In the genomic region with DNA sequence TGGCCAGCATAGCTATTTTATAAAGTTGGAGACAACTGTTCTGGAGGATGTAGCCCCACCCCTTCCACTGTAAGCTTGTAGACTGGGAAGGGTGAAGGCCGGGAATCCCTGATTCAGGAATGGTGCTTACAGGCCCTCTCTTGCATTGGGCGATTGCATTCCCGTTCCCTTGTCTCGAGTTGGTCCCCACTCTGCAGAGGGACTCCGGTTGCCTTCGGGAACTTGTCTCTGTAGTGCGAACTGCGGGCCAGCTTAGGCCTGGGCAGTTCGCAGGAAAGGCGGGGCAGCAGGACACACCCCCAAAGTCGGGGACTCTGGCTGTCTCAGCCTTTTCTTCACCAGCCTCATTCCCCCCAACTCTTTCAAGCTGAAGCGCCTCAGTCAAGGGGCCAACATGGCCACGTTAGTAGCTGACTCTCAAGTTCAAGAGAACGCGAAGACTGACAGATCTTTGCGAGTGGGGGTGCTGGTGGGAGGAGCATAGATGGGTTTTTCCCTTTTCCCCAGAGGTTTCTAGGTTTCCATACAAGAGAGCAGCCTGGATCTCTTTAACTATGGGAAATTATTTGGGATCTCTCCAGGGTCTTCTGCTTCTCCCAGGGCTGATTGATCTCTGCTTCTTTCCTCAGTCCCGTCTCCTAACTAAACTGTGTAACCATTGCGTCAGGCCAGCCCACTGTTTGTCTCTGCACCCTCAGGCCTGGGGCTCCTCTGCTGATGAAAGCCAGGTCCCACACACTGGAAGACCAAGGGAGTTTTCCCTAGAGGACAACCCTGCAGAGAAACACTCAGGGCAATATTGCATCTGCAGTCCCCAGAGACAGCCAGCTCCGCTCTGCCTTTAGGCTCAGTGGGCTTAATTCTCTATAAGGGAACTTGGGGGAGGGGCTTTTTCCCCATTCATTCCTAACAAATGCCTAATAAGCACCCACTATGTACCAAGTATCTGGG, we compare ENCODE assay signal across 7 mouse cellular contexts. TPM values are rescaled to one million over a fixed set of nuclear protein-coding genes. Genes with fewer than 3 reads are reported as not detected.
DNase-seq lines count a peak whose midpoint lies in the region; ATAC-seq and TF ChIP-seq lines count a peak whose summit lies in the region.

No protein-coding gene starts in this region.

- no peak for DNase-seq in hindbrain, embryonic 10.5 days (ENCODE audit: low spot score)
- peak; percentile 76 for DNase-seq in testis, postnatal 10 days (ENCODE audit: low spot score)

- peaks cover 72% of the 10 kb centered on the region for H3K4me1 ChIP-seq in E14TG2a.4 (replicated peaks; ENCODE audit: low read depth, low read length)
- peaks cover 10% of the 10 kb centered on the region; the same call in 1 of the 2 replicates for H3K4me1 ChIP-seq in embryonic fibroblast, embryonic 13.5 days (ENCODE audit: control insufficient read depth, insufficient read depth, low read length)
- H3K4me1 ChIP-seq in hindbrain, embryonic 10.5 days (replicated peaks), result peaks cover 65% of the 10 kb centered on the region
- H3K4me1 ChIP-seq in limb, embryonic 15.5 days, result peaks cover 45% of the 10 kb centered on the region
- H3K4me1 ChIP-seq in midbrain, embryonic 13.5 days (replicated peaks), result peaks cover 56% of the 10 kb centered on the region

- peak overlapping the region; percentile 58 for H3K4me2 ChIP-seq in limb, embryonic 15.5 days
- peak overlapping the region; percentile 86 for H3K4me2 ChIP-seq in midbrain, embryonic 13.5 days (replicated peaks)

- ATAC-seq in activated CD4-positive, CD25-positive, alpha-beta regulatory T cell, adult 4 months, result peak; percentile 11
- ATAC-seq in limb, embryonic 15.5 days (ENCODE audit: insufficient number of reproducible peaks, low FRiP score, low TSS enrichment, low read depth), result peak; percentile 56
- ATAC-seq in midbrain, embryonic 13.5 days, result peak; percentile 61

- H3K27ac ChIP-seq in embryonic fibroblast, embryonic 13.5 days (ENCODE audit: insufficient read depth, low read length), result peak overlapping the region; percentile 94
- peak overlapping the region; percentile 97 for H3K27ac ChIP-seq in hindbrain, embryonic 10.5 days
- H3K27ac ChIP-seq in limb, embryonic 15.5 days, result peak overlapping the region; percentile 100
- H3K27ac ChIP-seq in midbrain, embryonic 13.5 days, result peak overlapping the region; percentile 97

- peak overlapping the region; percentile 86 for H3K4me3 ChIP-seq in E14TG2a.4 (replicated peaks; ENCODE audit: low read length)
- peak overlapping the region; percentile 80 for H3K4me3 ChIP-seq in embryonic fibroblast, embryonic 13.5 days (ENCODE audit: insufficient read depth, low read length)
- H3K4me3 ChIP-seq in hindbrain, embryonic 10.5 days, result peak overlapping the region; percentile 89
- H3K4me3 ChIP-seq in limb, embryonic 15.5 days, result peak overlapping the region; percentile 70
- H3K4me3 ChIP-seq in midbrain, embryonic 13.5 days (replicated peaks), result peak overlapping the region; percentile 71

- peak overlapping the region; percentile 62 for H3K9ac ChIP-seq in limb, embryonic 15.5 days
- peak overlapping the region; percentile 81 for H3K9ac ChIP-seq in midbrain, embryonic 13.5 days (replicated peaks)

- no peak for TF ChIP-seq CTCF in E14TG2a.4 (conservative IDR thresholded peaks at IDR 0.05; ENCODE audit: low read length)
- TF ChIP-seq CTCF in embryonic fibroblast, embryonic 13.5 days (IDR thresholded peaks at IDR 0.05; ENCODE audit: borderline replicate concordance, insufficient read depth, low read length), result no peak

- TF ChIP-seq POLR2A in embryonic fibroblast, embryonic 13.5 days (IDR thresholded peaks at IDR 0.05; ENCODE audit: low read depth, low read length), result no peak; the same call in none of the 2 replicates

- no peaks in the 10 kb centered on the region for H3K27me3 ChIP-seq in E14TG2a.4 (ENCODE audit: insufficient read depth, low read length)
- no peaks in the 10 kb centered on the region for H3K27me3 ChIP-seq in hindbrain, embryonic 10.5 days (ENCODE audit: insufficient read depth, poor library complexity, severe bottlenecking)
- H3K27me3 ChIP-seq in limb, embryonic 15.5 days, result no peaks in the 10 kb centered on the region
- no peaks in the 10 kb centered on the region for H3K27me3 ChIP-seq in midbrain, embryonic 13.5 days

- H3K9me3 ChIP-seq in E14TG2a.4 (ENCODE audit: low read length), result no peaks in the 10 kb centered on the region
- H3K9me3 ChIP-seq in hindbrain, embryonic 10.5 days, result no peaks in the 10 kb centered on the region
- H3K9me3 ChIP-seq in limb, embryonic 15.5 days, result no peaks in the 10 kb centered on the region
- H3K9me3 ChIP-seq in midbrain, embryonic 13.5 days, result no peaks in the 10 kb centered on the region

- 4% methylated on average over 19 of the region's 19 CpGs for WGBS in hindbrain, embryonic 10.5 days
- WGBS in limb, embryonic 15.5 days, result 2% methylated on average over 19 of the region's 19 CpGs
- 3% methylated on average over 19 of the region's 19 CpGs for WGBS in midbrain, embryonic 13.5 days

- peaks cover 61% of the 10 kb centered on the region for H3K36me3 ChIP-seq in E14TG2a.4 (ENCODE audit: insufficient read depth, low read length)
- peaks cover 53% of the 10 kb centered on the region for H3K36me3 ChIP-seq in hindbrain, embryonic 10.5 days
- peaks cover 52% of the 10 kb centered on the region for H3K36me3 ChIP-seq in limb, embryonic 15.5 days
- H3K36me3 ChIP-seq in midbrain, embryonic 13.5 days, result peaks cover 43% of the 10 kb centered on the region

RNA-seq across cellular contexts. Expression of a gene that starts 2.4 kb away (rescaled TPM):
- 10 to 100 TPM in 1 of 2 experiments, 1 to 10 TPM in 1; 4.0 to 10.6 TPM for polyA plus RNA-seq in activated CD4-positive, CD25-positive, alpha-beta regulatory T cell, adult 4 months (2017; shearing (Covaris generic))
- 26.4 and 27.2 TPM in 2 replicates for polyA plus RNA-seq in embryonic fibroblast, embryonic 13.5 days (2011; ENCODE audit: insufficient read length, low read depth, missing spikeins)
- polyA plus RNA-seq in hindbrain, embryonic 10.5 days (2016; fragmentation: Nextera tagmentation; extraction: Ambion mirVana), result 12.8 and 16.3 TPM in 2 replicates
- 14.1 and 16.2 TPM in 2 replicates for polyA plus RNA-seq in limb, embryonic 15.5 days (2015; fragmentation: Nextera tagmentation; extraction: Ambion mirVana)
- polyA plus RNA-seq in midbrain, embryonic 13.5 days (2015; fragmentation: Nextera tagmentation; extraction: Ambion mirVana), result 16.0 and 16.5 TPM in 2 replicates

RNA-seq across cellular contexts. Expression of a gene that starts 20.4 kb away (rescaled TPM):
- polyA plus RNA-seq in activated CD4-positive, CD25-positive, alpha-beta regulatory T cell, adult 4 months (2017; shearing (Covaris generic)), result 10 to 100 TPM; 21.6 to 21.9 TPM
- 105 and 110 TPM in 2 replicates for polyA plus RNA-seq in embryonic fibroblast, embryonic 13.5 days (2011; ENCODE audit: insufficient read length, low read depth, missing spikeins)
- 171 and 174 TPM in 2 replicates for polyA plus RNA-seq in hindbrain, embryonic 10.5 days (2016; fragmentation: Nextera tagmentation; extraction: Ambion mirVana)
- polyA plus RNA-seq in limb, embryonic 15.5 days (2015; fragmentation: Nextera tagmentation; extraction: Ambion mirVana), result 105 and 111 TPM in 2 replicates
- polyA plus RNA-seq in midbrain, embryonic 13.5 days (2015; fragmentation: Nextera tagmentation; extraction: Ambion mirVana), result 122 and 127 TPM in 2 replicates

RNA-seq across cellular contexts. Expression of a gene that starts 25.0 kb away (rescaled TPM):
- 10 to 100 TPM; 55.4 to 60.6 TPM for polyA plus RNA-seq in activated CD4-positive, CD25-positive, alpha-beta regulatory T cell, adult 4 months (2017; shearing (Covaris generic))
- 149 and 162 TPM in 2 replicates for polyA plus RNA-seq in embryonic fibroblast, embryonic 13.5 days (2011; ENCODE audit: insufficient read length, low read depth, missing spikeins)
- polyA plus RNA-seq in hindbrain, embryonic 10.5 days (2016; fragmentation: Nextera tagmentation; extraction: Ambion mirVana), result 222 and 255 TPM in 2 replicates
- 185 and 190 TPM in 2 replicates for polyA plus RNA-seq in limb, embryonic 15.5 days (2015; fragmentation: Nextera tagmentation; extraction: Ambion mirVana)
- polyA plus RNA-seq in midbrain, embryonic 13.5 days (2015; fragmentation: Nextera tagmentation; extraction: Ambion mirVana), result 310 TPM in 2 replicates

RNA-seq across cellular contexts. Expression of a gene that starts 28.1 kb away (rescaled TPM):
- polyA plus RNA-seq in activated CD4-positive, CD25-positive, alpha-beta regulatory T cell, adult 4 months (2017; shearing (Covaris generic)), result under 1 TPM; 0.18 to 0.70 TPM
- 0.80 and 1.6 TPM in 2 replicates for polyA plus RNA-seq in embryonic fibroblast, embryonic 13.5 days (2011; ENCODE audit: insufficient read length, low read depth, missing spikeins)
- polyA plus RNA-seq in hindbrain, embryonic 10.5 days (2016; fragmentation: Nextera tagmentation; extraction: Ambion mirVana), result 24.4 and 39.4 TPM in 2 replicates
- polyA plus RNA-seq in limb, embryonic 15.5 days (2015; fragmentation: Nextera tagmentation; extraction: Ambion mirVana), result 2.5 TPM in 2 replicates
- 73.0 and 76.7 TPM in 2 replicates for polyA plus RNA-seq in midbrain, embryonic 13.5 days (2015; fragmentation: Nextera tagmentation; extraction: Ambion mirVana)

RNA-seq across cellular contexts. Expression of a gene that starts 30.6 kb away (rescaled TPM):
- polyA plus RNA-seq in activated CD4-positive, CD25-positive, alpha-beta regulatory T cell, adult 4 months (2017; shearing (Covaris generic)), result 100 to 1,000 TPM; 125 TPM
- polyA plus RNA-seq in embryonic fibroblast, embryonic 13.5 days (2011; ENCODE audit: insufficient read length, low read depth, missing spikeins), result 0.18 TPM in 1 of 2 replicates, not detected in the other
- 1.8 and 2.5 TPM in 2 replicates for polyA plus RNA-seq in hindbrain, embryonic 10.5 days (2016; fragmentation: Nextera tagmentation; extraction: Ambion mirVana)
- 5.1 and 5.4 TPM in 2 replicates for polyA plus RNA-seq in limb, embryonic 15.5 days (2015; fragmentation: Nextera tagmentation; extraction: Ambion mirVana)
- 0.77 and 1.4 TPM in 2 replicates for polyA plus RNA-seq in midbrain, embryonic 13.5 days (2015; fragmentation: Nextera tagmentation; extraction: Ambion mirVana)

Comparison
In these comparisons a context has a peak if more than half of its experiments do, and no peak if none do; other contexts are left out.
1. ATAC-seq: peak in every context shown above with its lines; median percentile 61 in midbrain, embryonic 13.5 days; 56 in limb, embryonic 15.5 days; 11 in activated CD4-positive, CD25-positive, alpha-beta regulatory T cell, adult 4 months.